Mouse (Mus musculus) cortical plate, adult 2 months (tissue): ENCODE data around the gene Syt16. TPM values are rescaled to one million over a fixed set of nuclear protein-coding genes. Genes with fewer than 3 reads are reported as not detected.
A peak's percentile ranks its signal among the peaks of the same experiment; 100 is the strongest.

Experiments
- H3K27ac ChIP-seq: fragments of 200-500 bp; 2 replicates; pipeline ENCODE4 v1.5.1; 2012; ENCODE audit warnings: low read length, control low read depth, inconsistent platforms; ENCODE audit not compliant: insufficient read depth
- H3K4me1 ChIP-seq: fragments of 200-500 bp; 2 replicates; pipeline ENCODE4 v1.6.1; 2011; ENCODE audit warnings: low read length; ENCODE audit not compliant: control insufficient read depth, insufficient read depth
- H3K4me3 ChIP-seq: fragments of 200-500 bp; 2 replicates; pipeline ENCODE4 v1.5.1; 2011; ENCODE audit warnings: mild to moderate bottlenecking, low read length, control low read depth; ENCODE audit not compliant: insufficient read depth
- CTCF ChIP-seq: fragments of 200-500 bp; IDR thresholded peaks from 2 replicates; pipeline ENCODE4 v1.5.1; 2011; ENCODE audit warnings: mild to moderate bottlenecking, control low read depth, low read length; ENCODE audit not compliant: insufficient read depth; ENCODE audit errors: extremely low read depth
- POLR2A ChIP-seq: fragments of 200-500 bp; IDR thresholded peaks from 2 replicates; pipeline ENCODE4 v1.6.1; 2011; ENCODE audit warnings: mild to moderate bottlenecking, low read length, control low read depth; ENCODE audit not compliant: insufficient read depth; ENCODE audit errors: extremely low read depth
- polyA plus RNA-seq: library from polyadenylated mRNA; depleted of rRNA; stranded (reverse); fragments of >200 nt; gene quantifications from 2 replicates; pipeline ENCODE4 v1.2.3, GENCODE M21; 2012

Syt16 gene
- polyA plus RNA-seq, 1 experiment, result 64.3 TPM

GRCm38 (mm10) chr12:74230808-74231207, 233.3 kb downstream of the Syt16 start:
- H3K4me1 ChIP-seq, result peaks cover 9% of the 10 kb centered on the region
- H3K4me3 ChIP-seq, result no peak overlapping the region
- TF ChIP-seq CTCF, result no peak
- TF ChIP-seq POLR2A, result no peak
- peak overlapping the region; percentile 78 for H3K27ac ChIP-seq

GRCm38 (mm10) chr12:74232845-74233244, 235.4 kb downstream of the Syt16 start:
- H3K4me3 ChIP-seq, result no peak overlapping the region
- no peak overlapping the region for H3K27ac ChIP-seq
- H3K4me1 ChIP-seq, result peaks cover 11% of the 10 kb centered on the region
- TF ChIP-seq CTCF (no peak), POLR2A (no peak)

GRCm38 (mm10) chr12:74236191-74236590, 238.7 kb downstream of the Syt16 start:
- TF ChIP-seq POLR2A (no peak), CTCF (no peak)
- peaks cover 4% of the 10 kb centered on the region for H3K4me1 ChIP-seq
- H3K4me3 ChIP-seq, result no peak overlapping the region
- no peak overlapping the region for H3K27ac ChIP-seq

GRCm38 (mm10) chr12:74238056-74238455, 240.6 kb downstream of the Syt16 start:
- H3K27ac ChIP-seq, result no peak overlapping the region
- H3K4me3 ChIP-seq, result no peak overlapping the region
- TF ChIP-seq POLR2A, result no peak
- TF ChIP-seq CTCF, result no peak
- H3K4me1 ChIP-seq, result peaks cover 1% of the 10 kb centered on the region; the same call in 1 of the 2 replicates

- Histone ChIP-seq H3K4me3 (no peak overlapping the region), H3K4me1 (peaks cover 1% of the 10 kb centered on the region; the same call in 1 of the 2 replicates), H3K27ac (no peak overlapping the region)
- no peak for TF ChIP-seq CTCF
- TF ChIP-seq POLR2A, result no peak
Measured at GRCm38 (mm10) chr12:74238806-74239205, 241.3 kb downstream of the Syt16 start.

- no peak overlapping the region for H3K4me3 ChIP-seq
- peaks cover 4% of the 10 kb centered on the region; the same call in 1 of the 2 replicates for H3K4me1 ChIP-seq
- H3K27ac ChIP-seq, result no peak overlapping the region
- TF ChIP-seq POLR2A, result no peak
- TF ChIP-seq CTCF, result no peak
Measured at GRCm38 (mm10) chr12:74264846-74265245, 267.4 kb downstream of the Syt16 start.

GRCm38 (mm10) chr12:74267049-74267448, 269.6 kb downstream of the Syt16 start:
- H3K27ac ChIP-seq, result no peak overlapping the region
- TF ChIP-seq POLR2A (no peak), CTCF (no peak)
- H3K4me3 ChIP-seq, result no peak overlapping the region
- H3K4me1 ChIP-seq, result peaks cover 4% of the 10 kb centered on the region; the same call in 1 of the 2 replicates

GRCm38 (mm10) chr12:74268644-74269285, 271.3 kb downstream of the Syt16 start:
- H3K27ac ChIP-seq, result no peak overlapping the region
- TF ChIP-seq POLR2A, result no peak
- no peak for TF ChIP-seq CTCF
- peaks cover 4% of the 10 kb centered on the region; the same call in 1 of the 2 replicates for H3K4me1 ChIP-seq
- no peak overlapping the region for H3K4me3 ChIP-seq

GRCm38 (mm10) chr12:74272545-74272944, 275.1 kb downstream of the Syt16 start:
- Histone ChIP-seq H3K27ac (no peak overlapping the region), H3K4me1 (peaks cover 5% of the 10 kb centered on the region; the same call in 1 of the 2 replicates), H3K4me3 (no peak overlapping the region)
- TF ChIP-seq CTCF, result no peak
- no peak for TF ChIP-seq POLR2A

- Histone ChIP-seq H3K27ac (no peak overlapping the region), H3K4me1 (peaks cover 1% of the 10 kb centered on the region; the same call in 1 of the 2 replicates), H3K4me3 (no peak overlapping the region)
- TF ChIP-seq CTCF (no peak), POLR2A (no peak)
Measured at GRCm38 (mm10) chr12:74277265-74277664, 279.8 kb downstream of the Syt16 start.

- no peak overlapping the region for H3K4me3 ChIP-seq
- no peak overlapping the region for H3K27ac ChIP-seq
- TF ChIP-seq POLR2A (no peak), CTCF (no peak)
- peaks cover 1% of the 10 kb centered on the region; the same call in 1 of the 2 replicates for H3K4me1 ChIP-seq
Measured at GRCm38 (mm10) chr12:74281403-74281802, 283.9 kb downstream of the Syt16 start.
